Mouse (Mus musculus): ENCODE results near the gene Tnfaip8l2.

Tnfaip8l2 gene

GRCm38 (mm10) chr3:95141952-95142616, at the start of gene Tnfaip8l2:
Gene Tnfaip8l2, minus strand, starts transcription at chr3:95142360.
- no peak for DNase-seq (ENCODE audit: extremely low spot score, low spot score)

GRCm38 (mm10) chr3:95186888-95187287, 44.7 kb upstream of the Tnfaip8l2 start:
- DNase-seq (ENCODE audit: extremely low spot score, low spot score) = no peak

DNA sequence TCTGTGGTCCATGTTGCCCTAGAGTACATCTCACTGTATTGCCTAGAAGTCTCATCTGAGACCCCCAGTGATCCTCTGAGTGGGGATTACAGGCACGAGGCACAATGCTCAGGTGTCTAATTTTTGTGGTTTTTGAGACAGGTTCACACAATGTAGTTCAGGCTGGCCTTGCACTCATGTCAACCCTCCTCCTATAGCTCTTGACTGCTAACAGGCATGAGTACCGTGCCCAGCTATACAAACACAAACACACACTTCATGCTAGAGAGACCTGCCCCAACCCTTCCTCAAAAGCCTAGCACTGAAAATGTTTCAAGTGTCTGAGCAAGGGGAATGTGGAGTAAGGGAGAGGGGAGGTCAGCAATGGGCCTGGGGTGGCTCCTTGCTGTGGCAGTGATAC, 43.9 kb upstream of the Tnfaip8l2 start:
- DNase-seq (ENCODE audit: extremely low spot score, low spot score) = no peak

- DNase-seq (ENCODE audit: extremely low spot score, low spot score) = no peak
These were observed 42.8 kb upstream of the Tnfaip8l2 start for GRCm38 (mm10) chr3:95184796-95185577.

DNA sequence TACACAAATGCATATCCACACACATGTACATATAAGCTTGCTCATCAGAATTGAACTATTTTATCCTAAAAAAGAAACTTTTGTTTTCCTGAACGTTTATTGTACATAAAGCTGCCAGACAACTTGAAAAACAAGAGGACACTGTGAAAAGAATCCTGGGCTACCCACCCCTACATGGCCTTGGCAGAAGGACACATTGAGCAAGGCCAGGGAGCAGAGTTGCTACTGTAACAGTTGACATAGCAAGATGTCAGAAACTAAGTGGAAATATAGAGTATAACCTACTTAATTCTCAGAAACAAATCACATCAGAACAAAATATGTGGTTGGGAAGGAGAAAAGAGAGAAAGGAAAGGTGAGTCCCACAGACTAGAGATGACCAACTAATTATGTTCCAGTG, 39.7 kb upstream of the Tnfaip8l2 start:
- DNase-seq (ENCODE audit: extremely low spot score, low spot score) = no peak

- DNase-seq (ENCODE audit: extremely low spot score, low spot score) = no peak
These were observed 37.7 kb upstream of the Tnfaip8l2 start for GRCm38 (mm10) chr3:95179890-95180289.

DNA sequence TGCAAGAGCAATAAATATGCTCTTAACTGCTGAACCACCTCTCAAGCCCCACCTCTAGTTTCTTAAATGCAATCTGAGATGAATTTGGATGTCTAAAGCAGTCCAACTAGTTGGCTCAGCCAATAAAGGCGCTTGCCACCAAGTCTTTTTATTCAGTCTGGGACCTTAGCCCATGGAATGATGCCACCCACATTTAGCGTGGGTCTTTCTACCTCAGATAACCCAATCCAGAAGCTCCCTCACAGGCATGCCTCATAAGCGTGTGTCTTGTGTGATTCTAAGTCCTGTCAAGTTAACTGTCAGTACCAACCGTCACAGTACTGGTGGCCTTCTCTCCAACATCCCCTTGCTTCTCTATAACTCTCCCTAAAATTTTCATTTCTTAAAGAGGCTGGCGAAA, 36.8 kb upstream of the Tnfaip8l2 start:
- DNase-seq (ENCODE audit: extremely low spot score, low spot score) = no peak

DNA sequence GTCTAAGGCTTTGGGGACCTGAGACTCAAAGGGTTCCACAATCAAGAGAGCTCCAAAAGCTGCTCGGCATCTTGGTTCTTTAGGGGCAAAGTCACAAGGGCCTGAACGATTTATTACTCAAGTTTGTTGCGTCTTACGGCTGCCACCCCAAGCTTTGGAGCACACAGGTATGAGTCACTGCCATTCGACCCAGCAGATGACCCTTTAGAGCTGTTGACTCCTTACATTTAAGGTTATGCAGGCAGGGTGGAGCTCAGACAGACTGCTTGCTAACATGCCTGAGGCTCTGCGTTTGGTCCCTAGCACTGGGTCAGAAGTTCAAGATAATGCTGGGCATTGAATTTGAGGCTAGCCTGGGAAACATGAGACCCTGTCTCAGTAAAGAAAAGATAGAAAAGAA, 35.4 kb upstream of the Tnfaip8l2 start:
- DNase-seq (ENCODE audit: extremely low spot score, low spot score) = no peak

- DNase-seq (ENCODE audit: extremely low spot score, low spot score) = no peak
These were observed 34.3 kb upstream of the Tnfaip8l2 start for GRCm38 (mm10) chr3:95176500-95176899.

GRCm38 (mm10) chr3:95174011-95174592, 31.9 kb upstream of the Tnfaip8l2 start:
- DNase-seq (ENCODE audit: extremely low spot score, low spot score) = peak; percentile 88

GRCm38 (mm10) chr3:95173256-95173949, 31.2 kb upstream of the Tnfaip8l2 start:
- peak; percentile 59 for DNase-seq (ENCODE audit: extremely low spot score, low spot score)

DNA sequence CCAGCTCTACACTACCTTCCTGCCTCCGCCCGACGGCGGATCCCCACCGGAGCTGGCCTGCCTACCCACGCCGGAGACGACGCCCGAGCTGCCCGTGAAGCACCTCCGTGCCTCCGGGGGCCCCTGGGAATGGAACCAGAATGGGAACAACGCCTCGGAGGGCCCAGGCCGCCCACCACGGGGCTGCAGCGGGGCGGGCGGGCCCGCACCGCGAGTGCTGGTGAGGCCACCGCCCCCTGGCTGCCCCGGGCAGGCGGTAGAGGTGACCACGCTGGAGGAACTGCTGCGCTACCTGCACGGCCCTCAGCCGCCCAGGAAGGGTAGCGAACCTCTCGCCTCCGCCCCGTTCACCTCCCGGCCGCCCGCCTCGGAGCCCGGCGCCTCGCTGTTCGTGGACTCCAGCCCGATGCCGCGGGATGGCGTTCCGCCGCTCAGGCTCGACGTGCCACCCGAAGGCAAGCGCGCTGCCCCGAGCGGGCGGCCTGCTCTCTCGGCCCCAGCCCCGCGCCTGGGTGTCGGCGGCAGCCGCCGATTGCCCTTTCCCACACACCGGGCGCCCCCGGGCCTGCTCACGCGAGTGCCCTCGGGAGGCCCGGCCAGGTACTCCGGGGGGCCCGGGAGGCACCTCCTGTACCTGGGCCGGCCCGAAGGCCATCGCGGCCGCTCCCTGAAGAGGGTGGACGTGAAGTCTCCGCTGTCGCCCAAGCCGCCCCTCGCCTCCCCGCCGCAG, 30.5 kb upstream of the Tnfaip8l2 start:
- peak; percentile 39 for DNase-seq (ENCODE audit: extremely low spot score, low spot score)

GRCm38 (mm10) chr3:95171105-95171504, 28.9 kb upstream of the Tnfaip8l2 start:
- no peak for DNase-seq (ENCODE audit: extremely low spot score, low spot score)

- no peak for DNase-seq (ENCODE audit: extremely low spot score, low spot score)
These were observed 27.8 kb upstream of the Tnfaip8l2 start for GRCm38 (mm10) chr3:95169996-95170395.

DNA sequence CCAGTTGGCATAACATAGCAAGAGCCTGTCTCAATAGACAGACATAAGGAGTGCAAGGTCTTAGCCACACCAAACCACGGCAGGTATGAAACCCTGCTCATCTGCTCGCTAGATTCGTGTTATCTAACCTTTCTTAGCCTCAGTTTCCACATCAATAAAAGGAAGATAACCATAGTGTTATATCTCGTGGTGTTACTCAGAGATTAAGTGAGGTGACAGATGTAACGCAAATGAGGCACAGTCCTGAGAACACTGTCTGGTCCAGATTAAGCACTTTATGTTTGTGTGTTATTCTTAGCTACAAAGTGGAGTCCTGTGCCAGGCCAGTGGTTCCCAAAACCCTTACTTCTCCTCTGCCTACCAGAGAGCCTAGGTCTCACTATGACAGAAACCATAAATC, 22.7 kb upstream of the Tnfaip8l2 start:
- no peak for DNase-seq (ENCODE audit: extremely low spot score, low spot score)

GRCm38 (mm10) chr3:95164256-95164550, 22.0 kb upstream of the Tnfaip8l2 start:
- DNase-seq (ENCODE audit: extremely low spot score, low spot score) = no peak

- no peak for DNase-seq (ENCODE audit: extremely low spot score, low spot score)
These were observed 21.5 kb upstream of the Tnfaip8l2 start for GRCm38 (mm10) chr3:95163419-95164255.

DNA sequence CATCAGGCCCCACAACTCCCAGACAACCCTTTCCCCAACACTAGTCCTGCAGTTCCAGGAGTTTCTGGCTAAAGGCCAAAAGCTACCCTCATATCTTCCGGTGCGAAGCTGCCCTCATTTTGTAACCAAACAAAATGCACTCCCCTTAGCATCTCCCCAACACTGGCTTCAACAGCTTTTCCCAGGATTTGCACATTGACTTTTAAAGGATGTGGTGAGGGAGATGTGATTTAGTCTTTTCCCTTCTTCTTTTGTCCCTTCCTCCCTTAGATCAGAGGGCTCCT, 20.1 kb upstream of the Tnfaip8l2 start:
- DNase-seq (ENCODE audit: extremely low spot score, low spot score) = no peak

DNA sequence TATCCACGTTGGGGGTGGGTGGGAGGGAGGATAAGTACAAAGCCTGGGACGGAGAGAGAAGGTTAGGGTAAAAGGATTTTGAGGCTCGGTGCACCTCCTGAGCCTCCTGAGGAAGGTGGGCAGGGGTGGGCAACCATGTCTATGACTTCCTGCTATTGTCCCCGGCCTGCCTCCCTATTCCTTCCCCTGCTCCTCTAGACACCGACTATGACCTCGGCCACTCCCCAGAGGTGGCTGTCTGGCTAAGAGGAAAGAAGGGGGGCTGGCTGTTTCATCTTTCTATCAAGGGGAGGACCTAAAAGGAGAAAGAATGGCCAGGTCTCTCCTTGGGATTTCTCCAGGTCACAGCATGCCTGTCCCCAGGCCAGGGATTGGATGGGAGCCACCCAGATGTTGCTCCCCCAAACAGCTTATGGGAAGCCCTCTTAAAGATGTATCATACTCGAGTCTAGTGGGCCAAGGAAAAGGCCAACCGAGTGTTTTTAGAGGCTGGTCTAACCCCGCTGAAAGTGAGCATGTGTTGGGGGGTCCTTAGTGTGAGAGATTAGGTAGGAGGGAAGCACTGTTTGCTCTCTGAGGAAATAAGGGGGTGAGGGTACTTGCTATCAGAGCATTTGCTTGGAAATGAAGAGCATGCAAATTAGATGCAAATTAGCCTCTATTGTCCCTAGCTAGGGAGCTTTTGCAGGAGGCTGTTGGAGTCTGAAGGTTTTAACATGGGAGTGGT, 19.6 kb upstream of the Tnfaip8l2 start:
- DNase-seq (ENCODE audit: extremely low spot score, low spot score) = no peak

DNA sequence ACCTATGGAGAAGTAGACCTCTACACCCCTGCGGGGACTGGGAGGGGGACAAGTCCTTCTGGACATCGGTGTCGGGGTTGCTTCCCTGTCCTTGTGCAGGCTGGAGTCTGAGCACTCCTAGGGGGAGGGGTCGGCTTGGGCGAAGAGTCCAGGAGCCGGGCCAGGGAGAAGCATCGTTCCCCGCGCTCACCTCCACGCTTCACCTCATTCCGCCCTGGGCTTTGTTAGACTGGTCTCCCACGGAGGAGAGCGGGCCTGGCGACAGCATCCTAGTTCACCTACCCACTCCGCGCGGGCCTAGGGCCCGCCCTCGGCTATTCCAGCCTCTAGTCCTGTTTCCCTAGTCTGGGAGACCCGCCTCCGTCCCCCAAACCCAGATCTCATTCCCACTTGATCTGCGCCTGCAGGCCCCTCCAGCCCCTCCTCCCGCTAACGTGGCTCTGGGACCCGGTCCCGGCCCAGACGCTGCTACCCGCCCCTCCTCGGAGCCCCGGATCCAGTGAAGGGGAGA, 18.9 kb upstream of the Tnfaip8l2 start:
- DNase-seq (ENCODE audit: extremely low spot score, low spot score) = peak; percentile 60

Data from neural tube, embryonic 10.5 days (tissue).